Mouse (Mus musculus) NIH3T3 (cell line): ENCODE data around the gene Olfr1302.

ENCODE experiments used
- DNase-seq: peaks from one replicate; pipeline ENCODE4 v3.0.0-alpha.2; 2012; ENCODE audit warnings: low read depth

Gene Olfr1302

GRCm38 (mm10) chr2:111777129-111777528 is at the start of gene Olfr1302:
Gene Olfr1302, plus strand, starts transcription at chr2:111777429.
- DNase-seq: no peak

- DNase-seq: no peak
Observed at GRCm38 (mm10) chr2:111750706-111751105, 26.5 kb upstream of the Olfr1302 start, which contains the start of gene Olfr1301. Gene Olfr1301, plus strand, starts transcription at chr2:111751006.

- DNase-seq: no peak
Observed at GRCm38 (mm10) chr2:111812936-111813335, 35.7 kb downstream of the Olfr1302 start.

- DNase-seq: no peak
Observed at GRCm38 (mm10) chr2:111820240-111820639, 43.0 kb downstream of the Olfr1302 start, which contains the start of gene Olfr1303. Gene Olfr1303, minus strand, starts transcription at chr2:111820340.
